Mouse (Mus musculus) E14TG2a.4 (cell line): ENCODE data around the gene 1700015F17Rik.

Experiments used
- H3K27me3 ChIP-seq: 2 replicates; pipeline ENCODE4 v1.6.1; 2014; ENCODE audit warnings: low read length, control low read depth; ENCODE audit not compliant: insufficient read depth
- H3K36me3 ChIP-seq: 2 replicates; pipeline ENCODE4 v1.6.1; 2014; ENCODE audit warnings: low read length, control low read depth; ENCODE audit not compliant: insufficient read depth
- H3K4me1 ChIP-seq: replicated peaks from 2 replicates; pipeline ENCODE4 v1.6.1; 2014; ENCODE audit warnings: low read depth, low read length, control low read depth
- H3K4me3 ChIP-seq: replicated peaks from 2 replicates; pipeline ENCODE4 v1.5.1; 2014; ENCODE audit warnings: mild to moderate bottlenecking, low read length
- H3K9me3 ChIP-seq: 2 replicates; pipeline ENCODE4 v1.6.1; 2014; ENCODE audit warnings: low read length, control low read depth
- CTCF ChIP-seq: conservative IDR thresholded peaks from 2 replicates; pipeline ENCODE4 v1.5.1; 2014; ENCODE audit warnings: low read length
- NANOG ChIP-seq: IDR thresholded peaks from 2 replicates; pipeline ENCODE4 v1.6.1; 2014; ENCODE audit warnings: borderline replicate concordance, low read length, mixed read lengths
- POU5F1 ChIP-seq: IDR thresholded peaks from 2 replicates; pipeline ENCODE4 v1.6.1; 2014; ENCODE audit warnings: low read length, borderline replicate concordance

Gene 1700015F17Rik

GRCm38 (mm10) chr5:5419253-5419652 lies 59.7 kb downstream of the 1700015F17Rik start:
- no peaks in the 10 kb centered on the region for H3K4me1 ChIP-seq
- TF ChIP-seq POU5F1 (no peak), NANOG (no peak), CTCF (no peak)
- no peaks in the 10 kb centered on the region for H3K27me3 ChIP-seq
- H3K36me3 ChIP-seq, result no peaks in the 10 kb centered on the region
- peaks cover 5% of the 10 kb centered on the region; the same call in 1 of the 2 replicates for H3K9me3 ChIP-seq
- no peak overlapping the region for H3K4me3 ChIP-seq

- no peak overlapping the region for H3K4me3 ChIP-seq
- TF ChIP-seq CTCF (no peak), NANOG (no peak), POU5F1 (no peak)
- no peaks in the 10 kb centered on the region for H3K36me3 ChIP-seq
- no peaks in the 10 kb centered on the region for H3K27me3 ChIP-seq
- no peaks in the 10 kb centered on the region for H3K9me3 ChIP-seq
- no peaks in the 10 kb centered on the region for H3K4me1 ChIP-seq
These were observed 64.1 kb downstream of the 1700015F17Rik start for GRCm38 (mm10) chr5:5414835-5415234.

- H3K9me3 ChIP-seq, result no peaks in the 10 kb centered on the region
- no peak overlapping the region for H3K4me3 ChIP-seq
- H3K4me1 ChIP-seq, result no peaks in the 10 kb centered on the region
- no peaks in the 10 kb centered on the region for H3K36me3 ChIP-seq
- TF ChIP-seq POU5F1 (no peak), CTCF (no peak), NANOG (no peak)
- no peaks in the 10 kb centered on the region for H3K27me3 ChIP-seq
These were observed 67.1 kb downstream of the 1700015F17Rik start for GRCm38 (mm10) chr5:5411886-5412285.

GRCm38 (mm10) chr5:5401986-5402385 lies 77.0 kb downstream of the 1700015F17Rik start:
- no peaks in the 10 kb centered on the region for H3K36me3 ChIP-seq
- no peaks in the 10 kb centered on the region for H3K27me3 ChIP-seq
- H3K4me3 ChIP-seq, result no peak overlapping the region
- H3K4me1 ChIP-seq, result no peaks in the 10 kb centered on the region
- no peak for TF ChIP-seq CTCF
- no peak for TF ChIP-seq NANOG
- no peak for TF ChIP-seq POU5F1
- peaks cover 5% of the 10 kb centered on the region; the same call in 1 of the 2 replicates for H3K9me3 ChIP-seq

GRCm38 (mm10) chr5:5392786-5393185 lies 86.2 kb downstream of the 1700015F17Rik start:
- Histone ChIP-seq H3K4me1 (no peaks in the 10 kb centered on the region), H3K9me3 (no peaks in the 10 kb centered on the region), H3K4me3 (no peak overlapping the region), H3K27me3 (no peaks in the 10 kb centered on the region), H3K36me3 (no peaks in the 10 kb centered on the region)
- TF ChIP-seq POU5F1 (no peak), NANOG (no peak), CTCF (no peak)
